Mouse (Mus musculus): ENCODE measurements around the gene Daam1.

DNA sequence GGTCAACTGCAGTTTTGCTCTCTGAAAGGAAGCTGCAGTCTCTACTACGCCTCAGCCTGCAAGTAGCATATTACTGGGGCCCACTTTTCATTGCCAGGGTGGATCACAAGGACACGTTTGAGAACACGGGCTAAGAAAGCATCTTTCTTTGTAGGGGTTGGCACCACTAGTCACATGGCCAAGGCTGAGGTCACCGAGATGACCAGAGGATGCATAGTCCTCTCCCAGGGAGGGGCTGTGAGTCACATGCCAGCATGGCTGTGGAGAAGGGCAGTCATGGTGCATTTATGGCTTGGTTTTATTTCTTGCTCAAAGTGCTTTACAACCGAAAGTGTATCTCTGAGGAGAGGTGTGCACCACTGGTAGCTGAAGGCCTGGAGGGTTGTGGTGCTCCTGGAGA is 67.4 kb downstream of the Daam1 start:
- no peak for TF ChIP-seq POLR2A (IDR thresholded peaks at IDR 0.05; ENCODE audit: low read depth, low read length)
- TF ChIP-seq CTCF (IDR thresholded peaks at IDR 0.05; ENCODE audit: extremely low read depth, insufficient read depth, insufficient read length, insufficient replicate concordance), result no peak

All from spleen, adult 2 months (tissue).